Mouse (Mus musculus) limb, embryonic 12.5 days (tissue): ENCODE data around the gene Golga7b. TPM values are rescaled to one million over a fixed set of nuclear protein-coding genes. Genes with fewer than 3 reads are reported as not detected.

Experiments
- ATAC-seq: fragments of 200-750 bp; cut with Nextera tagmentation; 2 replicates; pipeline ENCODE4 v1.8.0; 2017; ENCODE audit warnings: low read depth, moderate TSS enrichment; ENCODE audit not compliant: insufficient number of reproducible peaks, insufficient read depth, low FRiP score, low TSS enrichment
- H3K27ac ChIP-seq: fragments of 300-500 bp; sonication (generic); 2 replicates; pipeline ENCODE4 v1.5.1; 2016; ENCODE audit warnings: mild to moderate bottlenecking, moderate library complexity
- H3K27me3 ChIP-seq: fragments of 300-500 bp; sonication (generic); 2 replicates; pipeline ENCODE4 v1.6.1; 2016; ENCODE audit warnings: mild to moderate bottlenecking, moderate library complexity
- H3K36me3 ChIP-seq: fragments of 300-500 bp; sonication (generic); 2 replicates; pipeline ENCODE4 v1.6.1; 2016; ENCODE audit warnings: mild to moderate bottlenecking, moderate library complexity
- H3K4me1 ChIP-seq: fragments of 300-500 bp; sonication (generic); replicated peaks from 2 replicates; pipeline ENCODE4 v1.6.1; 2016
- H3K4me2 ChIP-seq: fragments of 300-500 bp; sonication (generic); 2 replicates; pipeline ENCODE4 v1.6.1; 2016; ENCODE audit warnings: mild to moderate bottlenecking, moderate library complexity
- H3K4me3 ChIP-seq: fragments of 300-500 bp; sonication (generic); replicated peaks from 2 replicates; pipeline ENCODE4 v1.5.1; 2016; ENCODE audit warnings: mild to moderate bottlenecking
- H3K9ac ChIP-seq: fragments of 300-500 bp; sonication (generic); replicated peaks from 2 replicates; pipeline ENCODE4 v1.6.1; 2016; ENCODE audit warnings: mild to moderate bottlenecking, moderate library complexity
- H3K9me3 ChIP-seq: fragments of 300-500 bp; sonication (generic); 2 replicates; pipeline ENCODE4 v1.6.1; 2016; ENCODE audit warnings: mild to moderate bottlenecking, moderate library complexity
- WGBS: fragments of 180-500 bp; shearing (Covaris S2); methylation state at CpG from one replicate; pipeline ENCODE4 v1.1.7; 2016; 5-methylcytosine and 5-hydroxymethylcytosine counted together
- polyA plus RNA-seq: library from polyadenylated mRNA; unstranded; fragments of >200 nt; fragmentation: Nextera tagmentation; extraction: Ambion mirVana; gene quantifications from 2 replicates; pipeline ENCODE4 v1.2.1, GENCODE M21; 2016

Golga7b gene
- polyA plus RNA-seq, 1 experiment from 2014 or later = 0.08 TPM

DNA sequence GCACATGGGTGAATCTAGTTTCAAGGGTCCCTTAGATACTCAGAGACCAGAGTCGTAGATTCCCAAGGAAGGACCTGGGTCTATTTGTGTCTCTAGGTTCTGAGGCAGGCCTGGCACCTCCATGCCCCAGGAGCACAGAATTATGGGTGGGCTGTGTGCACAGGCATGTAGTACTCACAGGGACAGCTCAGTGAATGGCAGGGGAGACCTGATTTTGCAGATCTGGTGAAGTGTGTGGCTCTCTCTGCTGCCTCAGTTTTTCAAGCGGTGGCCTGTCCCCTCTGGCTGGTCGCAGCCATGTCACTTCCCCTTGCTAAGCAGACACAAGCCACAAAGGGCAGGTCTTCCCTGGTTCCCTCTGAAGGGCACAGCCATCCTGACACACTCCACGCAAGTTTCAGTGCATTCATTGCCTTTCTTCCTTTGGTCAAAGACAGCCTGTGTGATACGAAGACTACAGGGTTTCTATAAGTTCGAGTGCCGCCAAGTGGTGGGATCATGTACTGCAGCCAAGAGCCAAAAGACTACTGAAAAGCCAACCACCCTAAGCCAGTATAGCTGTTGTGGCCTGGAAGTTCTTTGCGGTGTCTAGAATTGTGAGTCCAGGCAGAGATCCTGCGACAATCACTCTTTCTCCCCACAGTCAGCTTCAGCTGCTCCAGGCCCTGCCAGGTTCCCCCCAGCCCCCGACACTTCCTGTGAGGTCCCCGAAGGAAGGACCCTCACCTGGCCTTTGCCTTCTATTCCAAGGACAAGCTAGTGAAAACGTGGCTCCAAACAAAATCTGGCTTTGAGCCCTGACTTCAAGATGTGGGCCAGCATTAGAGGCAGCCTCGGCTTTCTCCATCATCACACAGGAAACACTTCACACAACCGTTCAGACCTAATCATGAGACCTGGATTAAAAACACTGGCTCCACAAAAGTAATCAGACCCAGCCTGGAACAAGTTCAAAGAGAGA lies 24.9 kb downstream of the Golga7b start:
- ATAC-seq = no peak

DNA sequence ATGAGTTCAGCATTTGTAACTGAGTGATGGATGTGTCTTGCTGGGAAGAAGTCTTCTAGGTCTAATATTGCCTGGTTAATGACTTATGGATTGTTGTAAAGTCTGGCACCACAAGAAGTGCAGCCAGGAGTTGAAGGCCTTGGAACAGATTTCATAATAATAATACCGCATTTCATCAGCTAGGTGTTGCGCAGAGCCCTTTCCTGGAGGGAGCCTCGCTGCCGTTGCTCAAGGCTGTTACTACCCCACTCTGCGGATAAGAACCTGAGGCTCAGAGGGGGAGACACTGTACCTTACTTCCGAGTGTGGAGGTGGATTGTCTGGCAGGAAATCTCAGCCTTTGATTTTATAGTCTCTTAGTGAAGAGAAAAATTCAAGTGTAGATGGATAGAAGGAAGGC lies 29.9 kb downstream of the Golga7b start:
- H3K36me3 ChIP-seq = no peaks in the 10 kb centered on the region
- 76% methylated on average over 6 of the region's 6 CpGs for WGBS
- no peaks in the 10 kb centered on the region for H3K9me3 ChIP-seq
- no peaks in the 10 kb centered on the region for H3K4me1 ChIP-seq
- H3K27ac ChIP-seq = no peak overlapping the region
- no peak overlapping the region for H3K9ac ChIP-seq
- H3K4me2 ChIP-seq = no peak overlapping the region
- ATAC-seq = no peak
- no peaks in the 10 kb centered on the region; the same call in none of the 2 replicates for H3K27me3 ChIP-seq
- H3K4me3 ChIP-seq = no peak overlapping the region

More for the DNA sequence above, 24.9 kb downstream of the Golga7b start:
- Histone ChIP-seq H3K36me3 (no peaks in the 10 kb centered on the region), H3K4me3 (no peak overlapping the region), H3K27ac (no peak overlapping the region), H3K27me3 (peaks cover 31% of the 10 kb centered on the region), H3K4me1 (peaks cover 3% of the 10 kb centered on the region), H3K9ac (no peak overlapping the region), H3K9me3 (no peaks in the 10 kb centered on the region), H3K4me2 (no peak overlapping the region)
- 43% methylated on average over 14 of the region's 14 CpGs for WGBS

DNA sequence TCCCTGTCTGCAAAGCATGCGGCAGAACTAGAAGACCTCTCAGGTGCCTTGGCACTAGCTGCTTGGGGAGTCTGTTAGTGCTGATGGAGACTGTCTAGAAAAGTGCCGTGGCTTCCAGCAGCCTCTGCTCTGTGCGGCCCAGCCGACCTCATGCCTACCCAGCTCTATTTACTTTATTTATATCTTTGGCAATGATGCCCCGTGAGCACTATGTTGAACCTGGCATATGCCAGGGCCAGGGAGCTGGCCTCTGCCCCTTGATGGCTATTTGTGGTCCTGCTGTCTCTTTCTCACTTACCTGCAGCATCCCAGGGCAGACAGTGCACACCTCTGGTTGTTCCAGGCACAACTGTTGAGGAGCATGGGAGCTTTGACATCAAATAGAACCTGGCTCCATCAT lies 31.1 kb downstream of the Golga7b start:
- Histone ChIP-seq H3K4me1 (no peaks in the 10 kb centered on the region), H3K27me3 (no peaks in the 10 kb centered on the region; the same call in none of the 2 replicates), H3K4me3 (no peak overlapping the region), H3K4me2 (no peak overlapping the region), H3K9me3 (no peaks in the 10 kb centered on the region), H3K27ac (no peak overlapping the region), H3K9ac (no peak overlapping the region), H3K36me3 (no peaks in the 10 kb centered on the region)
- no peak for ATAC-seq
- WGBS = 79% methylated on average over 5 of the region's 5 CpGs

DNA sequence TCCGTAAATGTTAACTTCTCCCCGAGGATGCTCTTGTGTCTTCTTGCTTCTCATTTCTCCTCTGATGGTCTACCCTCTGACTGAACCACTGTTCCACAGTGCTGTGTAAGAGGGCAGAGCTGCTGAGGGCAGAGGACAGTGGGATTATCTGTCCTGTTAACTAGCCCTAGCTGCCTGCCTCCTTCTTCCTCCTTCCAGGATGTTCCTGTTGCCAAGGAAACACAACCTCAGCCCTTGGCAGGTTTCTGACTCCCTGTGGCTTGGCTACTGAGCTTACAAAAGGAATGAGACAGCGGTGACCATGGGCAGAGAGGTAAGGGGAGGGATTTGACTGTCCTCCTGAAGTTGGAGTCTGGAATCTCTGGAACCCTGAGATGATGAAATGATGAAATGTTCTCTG lies 32.2 kb downstream of the Golga7b start:
- Histone ChIP-seq H3K4me3 (no peak overlapping the region), H3K36me3 (no peaks in the 10 kb centered on the region), H3K4me1 (peaks cover under 1% of the 10 kb centered on the region; the same call in 1 of the 2 replicates), H3K9me3 (no peaks in the 10 kb centered on the region), H3K27me3 (no peaks in the 10 kb centered on the region; the same call in none of the 2 replicates), H3K4me2 (no peak overlapping the region), H3K9ac (no peak overlapping the region), H3K27ac (no peak overlapping the region)
- 68% methylated on average over 3 of the region's 3 CpGs for WGBS
- ATAC-seq = no peak

DNA sequence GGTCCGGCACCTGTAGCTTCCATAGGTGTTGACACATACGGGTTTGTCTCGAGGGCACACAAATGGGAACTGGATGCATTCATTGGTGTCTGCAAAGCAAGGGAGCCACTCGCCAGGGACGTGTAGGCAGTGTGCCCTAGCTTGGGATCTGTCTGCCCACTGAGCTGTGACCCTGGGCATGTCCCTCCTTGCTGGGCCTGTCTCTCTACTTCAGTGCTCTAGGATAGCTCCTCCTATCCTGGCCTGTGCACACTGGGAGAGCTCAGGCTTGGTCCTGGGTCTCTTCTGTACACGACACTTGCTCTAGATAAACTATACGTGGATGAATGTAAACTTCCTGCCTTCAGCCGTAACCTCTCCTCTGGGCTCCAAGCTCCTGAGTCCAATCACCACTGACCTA lies 36.8 kb downstream of the Golga7b start:
- ATAC-seq = no peak

DNA sequence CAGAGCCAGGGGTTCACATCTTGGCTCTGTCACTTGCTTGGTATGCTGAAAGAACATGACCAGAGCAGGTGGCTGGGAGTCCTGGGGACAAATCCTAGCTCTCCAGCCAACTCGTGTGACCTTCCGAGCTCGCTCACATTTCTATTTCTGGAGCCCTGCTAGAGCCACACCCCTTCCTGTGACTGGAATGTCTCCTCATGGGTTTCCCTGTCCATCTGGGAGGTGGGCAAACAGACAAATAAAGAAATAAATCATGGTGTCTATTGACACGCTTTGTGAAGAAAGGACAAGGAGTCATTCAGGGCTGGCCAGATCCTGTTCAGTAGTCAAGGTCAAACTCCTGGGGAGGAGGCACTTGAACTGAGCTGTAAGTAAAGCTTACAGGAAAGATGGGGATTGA lies 41.0 kb downstream of the Golga7b start:
- H3K4me1 ChIP-seq = peaks cover 35% of the 10 kb centered on the region
- H3K9me3 ChIP-seq = no peaks in the 10 kb centered on the region
- no peak for ATAC-seq
- no peak overlapping the region for H3K4me2 ChIP-seq
- H3K9ac ChIP-seq = no peak overlapping the region
- H3K4me3 ChIP-seq = no peak overlapping the region
- no peak overlapping the region for H3K27ac ChIP-seq
- no peaks in the 10 kb centered on the region for H3K36me3 ChIP-seq
- peaks cover 6% of the 10 kb centered on the region for H3K27me3 ChIP-seq
- 61% methylated on average over 4 of the region's 4 CpGs for WGBS

More for the DNA sequence above, 36.8 kb downstream of the Golga7b start:
- H3K27ac ChIP-seq = no peak overlapping the region
- no peaks in the 10 kb centered on the region for H3K36me3 ChIP-seq
- no peak overlapping the region for H3K4me3 ChIP-seq
- no peak overlapping the region for H3K4me2 ChIP-seq
- H3K4me1 ChIP-seq = peaks cover 5% of the 10 kb centered on the region; the same call in 1 of the 2 replicates
- H3K27me3 ChIP-seq = peaks cover 6% of the 10 kb centered on the region
- no peak overlapping the region for H3K9ac ChIP-seq
- no peaks in the 10 kb centered on the region for H3K9me3 ChIP-seq
- 76% methylated on average over 8 of the region's 8 CpGs for WGBS

DNA sequence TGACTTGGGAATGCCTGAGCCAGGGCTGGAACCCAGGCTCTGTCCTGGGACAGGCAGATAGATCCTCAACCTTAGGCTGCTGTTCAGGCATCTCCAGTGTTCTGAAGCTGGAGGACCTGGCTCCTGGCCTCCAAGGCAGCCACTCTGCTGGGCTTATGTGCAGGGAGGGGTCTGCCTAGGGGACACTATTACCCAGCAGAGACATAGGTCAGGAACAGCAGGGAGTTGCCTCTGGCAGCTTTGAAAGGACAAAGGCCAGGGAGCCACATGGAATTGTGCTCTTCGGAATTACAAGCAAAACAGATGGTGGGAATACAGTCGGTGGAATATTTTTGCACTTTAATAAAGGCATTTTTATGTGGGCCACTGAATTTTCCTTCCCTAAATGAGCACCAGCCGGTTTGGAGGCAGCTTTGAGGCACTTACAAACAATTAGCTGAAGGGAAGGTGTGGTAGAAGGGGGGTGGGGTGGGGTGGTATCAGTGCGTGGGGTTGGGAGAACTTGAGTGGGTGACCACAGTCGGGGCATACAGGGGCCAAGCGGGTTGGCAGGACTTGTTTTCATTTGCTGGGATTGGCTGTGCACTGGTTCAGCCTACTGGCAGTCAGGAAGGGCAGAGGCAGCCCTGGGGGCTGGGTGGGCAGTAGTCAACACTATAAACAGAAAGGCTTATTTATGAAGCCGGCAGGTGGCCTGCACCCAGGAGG lies 43.7 kb downstream of the Golga7b start:
- Histone ChIP-seq H3K36me3 (no peaks in the 10 kb centered on the region), H3K27me3 (peaks cover 6% of the 10 kb centered on the region), H3K4me3 (no peak overlapping the region), H3K9me3 (no peaks in the 10 kb centered on the region), H3K27ac (peak overlapping the region; percentile 72), H3K4me1 (peaks cover 30% of the 10 kb centered on the region), H3K4me2 (no peak overlapping the region; the same call in 1 of the 2 replicates), H3K9ac (no peak overlapping the region)
- 18% methylated on average over 7 of the region's 7 CpGs for whole genome bisulfite sequencing
- no peak for ATAC-seq

DNA sequence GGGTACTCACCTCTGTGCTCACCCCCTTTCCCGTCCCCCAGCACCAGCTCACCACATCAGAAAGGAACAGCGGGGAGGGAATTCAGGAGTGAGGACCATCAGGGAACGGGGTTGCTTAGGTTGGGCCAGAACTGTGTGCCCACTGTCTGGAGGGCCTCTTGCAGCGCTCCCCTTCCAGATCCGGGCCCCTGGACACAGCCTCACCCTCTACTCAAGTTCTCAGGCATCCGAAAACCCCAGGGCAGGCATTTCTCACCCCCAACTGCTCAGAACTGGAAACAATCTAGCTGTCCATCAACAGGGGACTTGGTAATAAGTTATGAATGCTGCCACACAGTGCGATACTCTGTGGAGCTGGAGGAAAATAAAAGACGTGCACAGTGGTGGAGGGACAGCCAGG lies 44.7 kb downstream of the Golga7b start:
- Histone ChIP-seq H3K36me3 (no peaks in the 10 kb centered on the region), H3K4me3 (no peak overlapping the region), H3K9me3 (no peaks in the 10 kb centered on the region), H3K4me1 (peaks cover 30% of the 10 kb centered on the region), H3K9ac (no peak overlapping the region), H3K27ac (peak overlapping the region; percentile 72), H3K4me2 (no peak overlapping the region), H3K27me3 (peaks cover 4% of the 10 kb centered on the region)
- ATAC-seq = no peak
- WGBS = 45% methylated on average over 8 of the region's 8 CpGs

DNA sequence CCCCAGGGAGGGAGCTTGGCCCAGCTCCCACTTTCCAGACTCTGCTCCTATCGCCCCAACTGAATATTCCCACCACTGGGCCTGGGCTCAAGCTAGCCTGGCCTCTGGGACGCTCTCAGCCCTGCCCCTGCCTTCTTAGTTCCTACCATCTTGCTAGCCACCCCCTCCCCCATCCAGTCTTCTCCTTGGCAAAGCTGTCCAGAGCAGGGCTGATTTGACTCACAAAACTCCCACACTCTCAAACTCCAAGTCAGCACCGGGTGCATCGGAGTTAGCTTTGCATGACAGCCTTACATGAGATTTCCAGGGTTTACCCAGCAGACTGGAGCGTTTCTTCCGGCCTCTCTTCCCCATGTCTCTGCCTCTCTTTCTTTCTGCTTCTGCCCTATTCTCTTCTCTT lies 45.8 kb downstream of the Golga7b start:
- Histone ChIP-seq H3K27ac (no peak overlapping the region), H3K36me3 (no peaks in the 10 kb centered on the region), H3K4me1 (peaks cover 30% of the 10 kb centered on the region), H3K9me3 (no peaks in the 10 kb centered on the region), H3K27me3 (no peaks in the 10 kb centered on the region), H3K4me2 (no peak overlapping the region), H3K9ac (no peak overlapping the region), H3K4me3 (no peak overlapping the region)
- ATAC-seq = no peak
- WGBS = 85% methylated on average over 6 of the region's 6 CpGs

DNA sequence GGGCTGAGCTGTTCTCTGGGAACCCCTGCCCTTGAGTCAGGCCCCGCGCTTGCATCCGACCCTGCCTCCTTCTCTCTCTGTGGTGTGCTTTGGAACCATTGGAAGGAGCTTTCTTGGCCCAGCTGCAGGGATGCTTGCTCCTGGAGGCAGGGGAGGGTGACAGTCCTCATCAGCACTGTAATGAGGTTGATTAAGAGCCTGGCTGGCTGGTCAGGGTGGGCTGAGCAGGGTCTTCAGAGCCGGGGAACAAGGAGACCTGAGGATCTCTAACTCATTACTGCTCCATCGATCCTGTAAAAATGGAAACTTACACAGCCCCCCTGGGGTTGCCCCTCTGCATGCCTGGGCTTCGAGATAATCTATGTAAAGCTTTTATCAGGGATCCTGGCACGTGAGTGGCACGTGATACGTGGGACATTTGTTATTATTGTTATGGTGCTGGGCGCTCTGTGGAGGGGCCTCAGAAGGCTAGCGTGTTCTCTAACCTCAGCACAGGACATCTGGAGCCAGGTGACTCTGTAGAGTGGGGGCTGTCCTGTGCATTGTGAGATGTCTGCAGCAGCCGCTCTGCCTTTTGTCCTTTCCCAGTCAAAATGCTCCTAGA lies 55.9 kb downstream of the Golga7b start:
- H3K4me1 ChIP-seq = peaks cover 10% of the 10 kb centered on the region
- peaks cover 8% of the 10 kb centered on the region for H3K27me3 ChIP-seq
- ATAC-seq = no peak
- H3K36me3 ChIP-seq = no peaks in the 10 kb centered on the region
- no peak overlapping the region for H3K4me3 ChIP-seq
- H3K9ac ChIP-seq = no peak overlapping the region
- no peak overlapping the region for H3K27ac ChIP-seq
- 67% methylated on average over 12 of the region's 12 CpGs for WGBS
- no peak overlapping the region for H3K4me2 ChIP-seq
- H3K9me3 ChIP-seq = no peaks in the 10 kb centered on the region

DNA sequence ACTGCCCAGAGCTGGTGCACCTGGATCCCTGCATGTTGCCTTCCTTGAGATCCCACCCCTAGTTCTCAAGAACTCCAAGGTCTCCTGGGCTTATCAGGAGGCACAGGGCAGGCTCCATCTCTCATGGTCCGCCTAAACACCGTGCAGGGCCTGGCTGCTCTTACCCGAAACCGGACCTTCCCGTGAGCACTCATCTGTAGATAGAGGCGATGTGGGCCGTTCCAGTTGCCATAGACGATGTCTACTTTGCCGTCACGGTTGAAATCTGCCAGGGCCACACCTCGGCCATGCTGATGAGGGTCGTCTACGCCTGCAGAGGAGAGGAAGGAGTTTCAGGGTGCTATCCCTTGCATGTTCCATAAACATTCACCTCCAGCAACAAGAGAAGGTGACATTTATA lies 57.1 kb downstream of the Golga7b start:
- WGBS = 88% methylated on average over 13 of the region's 13 CpGs
- Histone ChIP-seq H3K9ac (no peak overlapping the region), H3K4me1 (peaks cover 10% of the 10 kb centered on the region), H3K27me3 (peaks cover 8% of the 10 kb centered on the region), H3K9me3 (no peaks in the 10 kb centered on the region), H3K4me3 (no peak overlapping the region), H3K27ac (no peak overlapping the region), H3K4me2 (no peak overlapping the region), H3K36me3 (no peaks in the 10 kb centered on the region)
- ATAC-seq = no peak
